ENCODE assay signal across 8 mouse cellular contexts in the genomic region with DNA sequence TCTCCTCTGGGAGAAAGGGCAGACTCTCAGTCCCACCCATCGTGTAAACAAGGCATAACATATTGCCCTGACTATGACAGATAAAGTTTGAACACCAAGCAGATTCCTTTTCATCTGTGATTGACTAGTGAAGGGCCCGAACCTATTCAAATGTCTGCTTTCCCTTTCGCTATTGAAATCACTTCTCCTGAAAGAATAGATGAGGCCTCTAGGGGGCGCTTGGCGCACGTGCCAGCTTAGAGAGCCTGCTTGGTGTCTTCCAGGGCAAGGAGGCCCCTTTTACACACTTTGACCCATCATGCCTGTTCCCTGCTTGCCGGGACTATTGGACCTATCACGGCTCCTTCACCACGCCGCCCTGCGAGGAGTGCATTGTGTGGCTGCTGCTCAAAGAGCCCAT. TPM values are rescaled to one million over a fixed set of nuclear protein-coding genes. Genes with fewer than 3 reads are reported as not detected.
A peak's percentile ranks its signal among the peaks of the same experiment; 100 is the strongest.
DNase-seq lines count a peak whose midpoint lies in the region; ATAC-seq and TF ChIP-seq lines count a peak whose summit lies in the region.

No protein-coding gene starts in this region.

- no peaks in the 10 kb centered on the region for H3K27me3 ChIP-seq in intestine, embryonic 15.5 days (replicated peaks)

- peak; percentile 55 for TF ChIP-seq CTCF in cortical plate, adult 2 months (IDR thresholded peaks at IDR 0.05; ENCODE audit: extremely low read depth, insufficient read depth, low read length)

- H3K27ac ChIP-seq in cortical plate, adult 2 months (ENCODE audit: insufficient read depth, low read length): no peak overlapping the region
- no peak overlapping the region for H3K27ac ChIP-seq in intestine, embryonic 15.5 days

- intact Hi-C loops in left cerebral cortex, postnatal 10 days (cut with DNase I): loop anchor here (2.0 to 5.0 kb wide), 3 partner anchors 187 to 373 kb away; no protein-coding TSS in a partner anchor
- intact Hi-C loops in gastrocnemius, postnatal 14 days (cut with DNase I; ENCODE audit: low total_unique reads): loop anchor here (5.0 kb wide), 2 partner anchors 192 to 323 kb away; no protein-coding TSS in a partner anchor

- H3K36me3 ChIP-seq in intestine, embryonic 15.5 days: no peaks in the 10 kb centered on the region

- H3K4me3 ChIP-seq in cortical plate, adult 2 months (ENCODE audit: insufficient read depth, low read length): no peak overlapping the region
- no peak overlapping the region for H3K4me3 ChIP-seq in intestine, embryonic 15.5 days (replicated peaks)

- no peak overlapping the region for H3K9ac ChIP-seq in intestine, embryonic 15.5 days

- peak overlapping the region; percentile 35 for H3K4me2 ChIP-seq in intestine, embryonic 15.5 days (replicated peaks)

- H3K9me3 ChIP-seq in intestine, embryonic 15.5 days: no peaks in the 10 kb centered on the region

- ATAC-seq in intestine, embryonic 15.5 days: peak; percentile 86

- peak; percentile 29 to 68 for DNase-seq in left cerebral cortex, postnatal 10 days (ENCODE audit: extremely low spot score in 1 of 2, low spot score in 2 of 2)
- no peak for DNase-seq in left cerebral cortex, adult 11 months (ENCODE audit: low spot score)
- peak; percentile 53 for DNase-seq in gastrocnemius, postnatal 14 days
- DNase-seq in liver: peak; percentile 83
- DNase-seq in monocyte, adult 2 months (ENCODE audit: low read depth in 1 of 2, low spot score in 2 of 2): peak; percentile 36 to 73
- DNase-seq in spleen, postnatal 14 days (ENCODE audit: low spot score in 2 of 2): peak; percentile 60 to 78

- no peaks in the 10 kb centered on the region for H3K4me1 ChIP-seq in cortical plate, adult 2 months (ENCODE audit: control insufficient read depth, insufficient read depth, low read length)
- no peaks in the 10 kb centered on the region for H3K4me1 ChIP-seq in intestine, embryonic 15.5 days (replicated peaks)

- no peak for TF ChIP-seq POLR2A in cortical plate, adult 2 months (IDR thresholded peaks at IDR 0.05; ENCODE audit: extremely low read depth, insufficient read depth, low read length)

- WGBS in intestine, embryonic 15.5 days: 28% methylated on average over 11 of the region's 11 CpGs

RNA-seq across cellular contexts. Expression of gene Car3, which starts 6.5 kb away (rescaled TPM):
- total RNA-seq in left cerebral cortex, postnatal 10 days (2021): 1 to 10 TPM; 1.5 to 1.6 TPM
- polyA plus RNA-seq in cortical plate, adult 2 months (2012; rRNA removed): 1.0 and 1.1 TPM in 2 replicates
- 100 to 1,000 TPM; 553 to 694 TPM for total RNA-seq in gastrocnemius, postnatal 14 days (2021)
- 3.8 and 4.6 TPM in 2 replicates for polyA plus RNA-seq in intestine, embryonic 15.5 days (2015; fragmentation: Nextera tagmentation; extraction: Ambion mirVana)

RNA-seq across cellular contexts. Expression of gene Car2, which starts 16.3 kb away (rescaled TPM):
- total RNA-seq in left cerebral cortex, postnatal 10 days (2021): 10 to 100 TPM; 49.6 to 51.3 TPM
- 363 and 437 TPM in 2 replicates for polyA plus RNA-seq in cortical plate, adult 2 months (2012; rRNA removed)
- 1 to 10 TPM; 7.2 to 8.4 TPM for total RNA-seq in gastrocnemius, postnatal 14 days (2021)
- 56.2 and 69.8 TPM in 2 replicates for polyA plus RNA-seq in intestine, embryonic 15.5 days (2015; fragmentation: Nextera tagmentation; extraction: Ambion mirVana)

Comparison
In these comparisons a context has a peak if more than half of its experiments do, and no peak if none do; other contexts are left out.
1. RNA of gene Car3, which starts 6.5 kb away (total RNA-seq): 553 to 694 TPM in gastrocnemius, postnatal 14 days; 1.5 to 1.6 TPM in left cerebral cortex, postnatal 10 days; every median in the first group is over 100 times any median in the second.
2. RNA of gene Car2, which starts 16.3 kb away (total RNA-seq): 49.6 to 51.3 TPM in left cerebral cortex, postnatal 10 days; 7.2 to 8.4 TPM in gastrocnemius, postnatal 14 days; every median in the first group is over 4 times any median in the second.